Mouse (Mus musculus): ENCODE measurements around the gene Gm47959.

- TF ChIP-seq GATA1 (IDR thresholded peaks at IDR 0.05; ENCODE audit: borderline replicate concordance, low read length) (no peak), FLI1 (IDR thresholded peaks at IDR 0.05; ENCODE audit: low read length) (no peak)
Measured at GRCm38 (mm10) chr1:83006218-83007179, 6.2 kb downstream of the Gm47959 start.
